Mouse (Mus musculus) erythroblast, embryonic 14.5 days (primary cell): Measurements from ENCODE around the gene Fbxo8.

Experiments used
- GATA1 ChIP-seq: IDR thresholded peaks from 2 replicates; pipeline ENCODE4 v1.6.1; 2012; ENCODE audit warnings: low read length, inconsistent platforms, mixed read lengths
- TAL1 ChIP-seq: IDR thresholded peaks from 3 replicates; pipeline ENCODE4 v1.6.1; 2012; ENCODE audit warnings: low read length, inconsistent platforms, mixed read lengths

- TF ChIP-seq GATA1 (no peak), TAL1 (no peak)
Observed at GRCm38 (mm10) chr8:56589004-56589403, 38.1 kb downstream of the Fbxo8 start.
